Mouse (Mus musculus): ENCODE data around the gene B4galnt2.
"Not testable (repeated sequence)": the region's sequence is repeated elsewhere in the genome, so short reads cannot be mapped to it uniquely, and the experiment has no call there.

DNA sequence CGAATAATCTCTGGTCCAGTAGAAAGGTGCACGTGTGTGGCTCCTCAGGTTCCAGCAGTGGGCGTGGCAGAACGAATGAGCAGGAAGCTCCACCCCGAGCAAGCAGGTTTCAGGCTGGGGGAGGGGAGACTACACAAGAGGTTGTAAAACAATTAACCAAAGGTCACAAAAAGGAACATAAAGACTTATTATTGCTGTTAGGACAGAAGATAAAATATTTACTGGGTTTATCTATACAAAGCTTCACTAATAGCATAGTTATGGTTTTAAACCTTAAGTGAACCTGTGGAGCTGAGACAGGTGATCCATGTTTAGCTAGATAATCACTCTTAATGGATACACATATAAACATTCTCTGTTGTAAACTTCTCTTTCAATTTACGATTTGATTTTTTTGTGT, 8.8 kb upstream of the B4galnt2 start:
- TF ChIP-seq POLR2A (IDR thresholded peaks at IDR 0.05; ENCODE audit: insufficient read length, low read depth); USF1 (IDR thresholded peaks at IDR 0.05; ENCODE audit: low read depth); MAX (IDR thresholded peaks at IDR 0.05; ENCODE audit: low read depth); POLR2AphosphoS2 (IDR thresholded peaks at IDR 0.05; ENCODE audit: insufficient read length, low read depth); MYOG (IDR thresholded peaks at IDR 0.05; ENCODE audit: control insufficient read depth in 1 of 3, insufficient read depth in 1 of 3, insufficient read length in 2 of 3, low read depth in 2 of 3); TCF12 (IDR thresholded peaks at IDR 0.05; ENCODE audit: insufficient read depth, poor library complexity, severe bottlenecking); E2F4 (IDR thresholded peaks at IDR 0.05; ENCODE audit: insufficient read depth); MYOD1 (IDR thresholded peaks at IDR 0.05; ENCODE audit: control insufficient read depth in 1 of 3, insufficient read length in 2 of 3, low read depth in 2 of 3); TCF3 (IDR thresholded peaks at IDR 0.05; ENCODE audit: insufficient read length, low read depth); CEBPB (IDR thresholded peaks at IDR 0.05; ENCODE audit: insufficient read depth, poor library complexity, severe bottlenecking); REST (IDR thresholded peaks at IDR 0.05; ENCODE audit: insufficient read depth, insufficient read length); SRF (IDR thresholded peaks at IDR 0.05; ENCODE audit: control insufficient read depth, insufficient read length, low read depth): not testable (repeated sequence)

All from myocyte (in vitro differentiated cells).